Mouse (Mus musculus): ENCODE measurements around the gene Tnfrsf26.

Tnfrsf26 gene

GRCm38 (mm10) chr7:143599428-143600230, 28.9 kb downstream of the Tnfrsf26 start, which contains the start of gene Cars:
Gene Cars (minus strand): TSS chr7:143600090.
- DNase-seq (ENCODE audit: low read depth), result peak; percentile 100

GRCm38 (mm10) chr7:143594865-143595264, 33.7 kb downstream of the Tnfrsf26 start:
- no peak for DNase-seq (ENCODE audit: low read depth)

- DNase-seq (ENCODE audit: low read depth), result no peak
Observed at GRCm38 (mm10) chr7:143592255-143592654, 36.3 kb downstream of the Tnfrsf26 start.

- DNase-seq (ENCODE audit: low read depth), result no peak
Observed at GRCm38 (mm10) chr7:143588006-143588405, 40.5 kb downstream of the Tnfrsf26 start.

- DNase-seq (ENCODE audit: low read depth), result no peak
Observed at GRCm38 (mm10) chr7:143587586-143587985, 40.9 kb downstream of the Tnfrsf26 start.

- peak; percentile 80 for DNase-seq (ENCODE audit: low read depth)
Observed at GRCm38 (mm10) chr7:143583956-143584355, 44.6 kb downstream of the Tnfrsf26 start.

GRCm38 (mm10) chr7:143583025-143583424, 45.5 kb downstream of the Tnfrsf26 start:
- DNase-seq (ENCODE audit: low read depth), result no peak

- no peak for DNase-seq (ENCODE audit: low read depth)
Observed at GRCm38 (mm10) chr7:143575751-143576150, 52.8 kb downstream of the Tnfrsf26 start.

GRCm38 (mm10) chr7:143565648-143566039, 62.9 kb downstream of the Tnfrsf26 start:
- peak; percentile 99 for DNase-seq (ENCODE audit: low read depth)

- DNase-seq (ENCODE audit: low read depth), result no peak
Observed at GRCm38 (mm10) chr7:143565015-143565647, 63.4 kb downstream of the Tnfrsf26 start.

- DNase-seq (ENCODE audit: low read depth), result no peak
Observed at GRCm38 (mm10) chr7:143563787-143564186, 64.7 kb downstream of the Tnfrsf26 start.

Data from 416B (cell line).